Mouse (Mus musculus): ENCODE results near the gene Rhox3a2. TPM values are rescaled to one million over a fixed set of nuclear protein-coding genes. Genes with fewer than 3 reads are reported as not detected.

Rhox3a2 gene
- polyA plus RNA-seq (2014; fragmentation: Illumina TruSeq; extraction: RNeasy Lipid Tissue Mini Kit (QIAGEN cat#74804); ENCODE audit: low read depth, low replicate concordance) = not detected

GRCm38 (mm10) chrX:37379728-37380127 lies at the start of gene Rhox3a2:
Gene Rhox3a2 (plus strand): TSS chrX:37380028.

GRCm38 (mm10) chrX:37390548-37390947 lies 10.7 kb downstream of the Rhox3a2 start, which contains the start of gene Rhox4a2:
Gene Rhox4a2 (plus strand): TSS chrX:37390848.

GRCm38 (mm10) chrX:37411767-37412166 lies 31.9 kb downstream of the Rhox3a2 start, which contains the start of gene Rhox2b:
Gene Rhox2b (plus strand): TSS chrX:37412067.

GRCm38 (mm10) chrX:37432194-37432593 lies 52.4 kb downstream of the Rhox3a2 start, which contains the start of gene Rhox4b:
Gene Rhox4b (plus strand): TSS chrX:37432494.

Other genes starting within 250 kb of the Rhox3a2 start
- gene Akap14, start 211.2 kb upstream of the Rhox3a2 start, polyA plus RNA-seq (2014; fragmentation: Illumina TruSeq; extraction: RNeasy Lipid Tissue Mini Kit (QIAGEN cat#74804); ENCODE audit: low read depth, low replicate concordance) = not detected
- gene Ndufa1, start 188.9 kb upstream of the Rhox3a2 start, polyA plus RNA-seq (2014; fragmentation: Illumina TruSeq; extraction: RNeasy Lipid Tissue Mini Kit (QIAGEN cat#74804); ENCODE audit: low read depth, low replicate concordance) = 470 TPM
- not detected for gene Rnf113a1, start 188.8 kb upstream of the Rhox3a2 start, polyA plus RNA-seq (2014; fragmentation: Illumina TruSeq; extraction: RNeasy Lipid Tissue Mini Kit (QIAGEN cat#74804); ENCODE audit: low read depth, low replicate concordance)
- gene Gm9, start 169.0 kb upstream of the Rhox3a2 start, polyA plus RNA-seq (2014; fragmentation: Illumina TruSeq; extraction: RNeasy Lipid Tissue Mini Kit (QIAGEN cat#74804); ENCODE audit: low read depth, low replicate concordance) = not detected
- gene Rhox1, start 157.8 kb upstream of the Rhox3a2 start, polyA plus RNA-seq (2014; fragmentation: Illumina TruSeq; extraction: RNeasy Lipid Tissue Mini Kit (QIAGEN cat#74804); ENCODE audit: low read depth, low replicate concordance) = not detected
- gene Rhox2a, start 135.1 kb upstream of the Rhox3a2 start, polyA plus RNA-seq (2014; fragmentation: Illumina TruSeq; extraction: RNeasy Lipid Tissue Mini Kit (QIAGEN cat#74804); ENCODE audit: low read depth, low replicate concordance) = not detected
- gene Rhox3a, start 130.1 kb upstream of the Rhox3a2 start, polyA plus RNA-seq (2014; fragmentation: Illumina TruSeq; extraction: RNeasy Lipid Tissue Mini Kit (QIAGEN cat#74804); ENCODE audit: low read depth, low replicate concordance) = not detected
- not detected for gene Rhox4a, start 114.7 kb upstream of the Rhox3a2 start, polyA plus RNA-seq (2014; fragmentation: Illumina TruSeq; extraction: RNeasy Lipid Tissue Mini Kit (QIAGEN cat#74804); ENCODE audit: low read depth, low replicate concordance)
- not detected for gene Rhox4a2, start 10.8 kb downstream of the Rhox3a2 start, polyA plus RNA-seq (2014; fragmentation: Illumina TruSeq; extraction: RNeasy Lipid Tissue Mini Kit (QIAGEN cat#74804); ENCODE audit: low read depth, low replicate concordance)
- not detected for gene Rhox2b, start 32.0 kb downstream of the Rhox3a2 start, polyA plus RNA-seq (2014; fragmentation: Illumina TruSeq; extraction: RNeasy Lipid Tissue Mini Kit (QIAGEN cat#74804); ENCODE audit: low read depth, low replicate concordance)
- gene Rhox4b, start 52.5 kb downstream of the Rhox3a2 start, polyA plus RNA-seq (2014; fragmentation: Illumina TruSeq; extraction: RNeasy Lipid Tissue Mini Kit (QIAGEN cat#74804); ENCODE audit: low read depth, low replicate concordance) = not detected
- gene Rhox2c, start 73.7 kb downstream of the Rhox3a2 start, polyA plus RNA-seq (2014; fragmentation: Illumina TruSeq; extraction: RNeasy Lipid Tissue Mini Kit (QIAGEN cat#74804); ENCODE audit: low read depth, low replicate concordance) = not detected
- not detected for gene Rhox3c, start 78.6 kb downstream of the Rhox3a2 start, polyA plus RNA-seq (2014; fragmentation: Illumina TruSeq; extraction: RNeasy Lipid Tissue Mini Kit (QIAGEN cat#74804); ENCODE audit: low read depth, low replicate concordance)
- gene Rhox4c, start 100.3 kb downstream of the Rhox3a2 start, polyA plus RNA-seq (2014; fragmentation: Illumina TruSeq; extraction: RNeasy Lipid Tissue Mini Kit (QIAGEN cat#74804); ENCODE audit: low read depth, low replicate concordance) = not detected
- gene Rhox2d, start 113.4 kb downstream of the Rhox3a2 start, polyA plus RNA-seq (2014; fragmentation: Illumina TruSeq; extraction: RNeasy Lipid Tissue Mini Kit (QIAGEN cat#74804); ENCODE audit: low read depth, low replicate concordance) = not detected
- not detected for gene Rhox4d, start 134.3 kb downstream of the Rhox3a2 start, polyA plus RNA-seq (2014; fragmentation: Illumina TruSeq; extraction: RNeasy Lipid Tissue Mini Kit (QIAGEN cat#74804); ENCODE audit: low read depth, low replicate concordance)
- gene Rhox2e, start 150.4 kb downstream of the Rhox3a2 start, polyA plus RNA-seq (2014; fragmentation: Illumina TruSeq; extraction: RNeasy Lipid Tissue Mini Kit (QIAGEN cat#74804); ENCODE audit: low read depth, low replicate concordance) = not detected
- not detected for gene Rhox3e, start 162.0 kb downstream of the Rhox3a2 start, polyA plus RNA-seq (2014; fragmentation: Illumina TruSeq; extraction: RNeasy Lipid Tissue Mini Kit (QIAGEN cat#74804); ENCODE audit: low read depth, low replicate concordance)
- gene Rhox4e, start 177.4 kb downstream of the Rhox3a2 start, polyA plus RNA-seq (2014; fragmentation: Illumina TruSeq; extraction: RNeasy Lipid Tissue Mini Kit (QIAGEN cat#74804); ENCODE audit: low read depth, low replicate concordance) = not detected
- not detected for gene Rhox2f, start 191.4 kb downstream of the Rhox3a2 start, polyA plus RNA-seq (2014; fragmentation: Illumina TruSeq; extraction: RNeasy Lipid Tissue Mini Kit (QIAGEN cat#74804); ENCODE audit: low read depth, low replicate concordance)
- gene Rhox3f, start 201.0 kb downstream of the Rhox3a2 start, polyA plus RNA-seq (2014; fragmentation: Illumina TruSeq; extraction: RNeasy Lipid Tissue Mini Kit (QIAGEN cat#74804); ENCODE audit: low read depth, low replicate concordance) = not detected
- not detected for gene Rhox4f, start 227.7 kb downstream of the Rhox3a2 start, polyA plus RNA-seq (2014; fragmentation: Illumina TruSeq; extraction: RNeasy Lipid Tissue Mini Kit (QIAGEN cat#74804); ENCODE audit: low read depth, low replicate concordance)
- gene Rhox3g, start 248.6 kb downstream of the Rhox3a2 start, polyA plus RNA-seq (2014; fragmentation: Illumina TruSeq; extraction: RNeasy Lipid Tissue Mini Kit (QIAGEN cat#74804); ENCODE audit: low read depth, low replicate concordance) = not detected

Measured in kidney, adult 10 weeks (tissue).